In genomic region chr17:25875171-25876136, GRCm38 (mm10) we compare ENCODE assay signal across 8 mouse cellular contexts. TPM values are rescaled to one million over a fixed set of nuclear protein-coding genes. Genes with fewer than 3 reads are reported as not detected.
DNase-seq lines count a peak whose midpoint lies in the region; ATAC-seq and TF ChIP-seq lines count a peak whose summit lies in the region.

No protein-coding gene starts in this region.

- peak overlapping the region; percentile 75 for H3K27ac ChIP-seq in MEL (ENCODE audit: control insufficient read depth, low read depth, low read length)
- peak overlapping the region; percentile 93 for H3K27ac ChIP-seq in lung, embryonic 15.5 days
- peak overlapping the region; percentile 96 for H3K27ac ChIP-seq in olfactory bulb, adult 2 months (ENCODE audit: insufficient read depth, low read depth, low read length)

- no peak for TF ChIP-seq RAD21 in MEL (IDR thresholded peaks at IDR 0.05; ENCODE audit: low read depth, low read length)

- no peaks in the 10 kb centered on the region for H3K27me3 ChIP-seq in MEL (ENCODE audit: control insufficient read depth in 1 of 2, insufficient read depth in 2 of 2, low read length in 2 of 2)
- H3K27me3 ChIP-seq in lung, embryonic 15.5 days: no peaks in the 10 kb centered on the region

- H3K9ac ChIP-seq in MEL (ENCODE audit: control insufficient read depth, low read depth, low read length, poor library complexity, severe bottlenecking): peak overlapping the region; percentile 89
- peak overlapping the region; percentile 67 for H3K9ac ChIP-seq in lung, embryonic 15.5 days

- peak; percentile 64 to 84 for TF ChIP-seq POLR2A in MEL (IDR thresholded peaks at IDR 0.05; ENCODE audit: control insufficient read depth in 1 of 2, insufficient read depth in 1 of 2, low read depth in 1 of 2, low read length in 2 of 2, poor library complexity in 1 of 2)
- peak; percentile 84 for TF ChIP-seq POLR2A in olfactory bulb, adult 2 months (IDR thresholded peaks at IDR 0.05; ENCODE audit: insufficient read depth, low read depth, low read length)

- 1% methylated on average over 59 of the region's 59 CpGs for WGBS in lung, embryonic 15.5 days
- WGBS in olfactory bulb, adult 2 months: under 1% methylated on average over 59 of the region's 59 CpGs

- peaks cover 6% of the 10 kb centered on the region; the same call in 1 of the 2 replicates for H3K79me2 ChIP-seq in MEL (ENCODE audit: control insufficient read depth, insufficient read depth, low read length, poor library complexity)

- peaks cover 2 to 19% of the 10 kb centered on the region in 2 experiments; a peak in 3 of 4 replicates for H3K4me1 ChIP-seq in MEL (ENCODE audit: control insufficient read depth in 1 of 2, insufficient read depth in 2 of 2, low read length in 2 of 2)
- peaks cover 17% of the 10 kb centered on the region for H3K4me1 ChIP-seq in lung, embryonic 15.5 days
- peaks cover 30% of the 10 kb centered on the region for H3K4me1 ChIP-seq in olfactory bulb, adult 2 months (ENCODE audit: control insufficient read depth, insufficient read depth, low read length)

- DNase-seq in MEL (ENCODE audit: low read depth, low spot score): peak; percentile 89
- peak; percentile 89 for DNase-seq in cerebellum, adult 8-10 months
- peak; percentile 85 for DNase-seq in forelimb bud, embryonic 11.5 days (ENCODE audit: low read depth, low spot score)
- DNase-seq in layer of hippocampus, adult 9-10 months (ENCODE audit: low spot score): peak; percentile 86
- peak; percentile 70 to 77 for DNase-seq in thymus, adult 18-20 months

- no peak for TF ChIP-seq EP300 in MEL (IDR thresholded peaks at IDR 0.05; ENCODE audit: low read depth in 1 of 2, low read length in 2 of 2)

- H3K36me3 ChIP-seq in MEL (ENCODE audit: control insufficient read depth in 1 of 2, insufficient read depth in 2 of 2, low read length in 2 of 2): peaks cover 0 to 7% of the 10 kb centered on the region in 2 experiments; a peak in 2 of 4 replicates
- H3K36me3 ChIP-seq in lung, embryonic 15.5 days: peaks cover 15% of the 10 kb centered on the region; the same call in 1 of the 2 replicates

- H3K4me2 ChIP-seq in lung, embryonic 15.5 days: peak overlapping the region; percentile 85

- H3K9me3 ChIP-seq in MEL (replicated peaks; ENCODE audit: insufficient read depth, low read length): no peaks in the 10 kb centered on the region
- H3K9me3 ChIP-seq in lung, embryonic 15.5 days: no peaks in the 10 kb centered on the region

- H3K4me3 ChIP-seq in MEL (ENCODE audit: control insufficient read depth in 1 of 2, insufficient read depth in 1 of 2, low read depth in 2 of 2, low read length in 2 of 2): peak overlapping the region; percentile 82 to 87
- peak overlapping the region; percentile 77 for H3K4me3 ChIP-seq in lung, embryonic 15.5 days
- peak overlapping the region; percentile 87 for H3K4me3 ChIP-seq in olfactory bulb, adult 2 months (ENCODE audit: insufficient read depth, low read depth, low read length)

- TF ChIP-seq CTCF in MEL (IDR thresholded peaks at IDR 0.05 in 2 of 3, conservative IDR thresholded peaks at IDR 0.05 in 1 of 3; ENCODE audit: control insufficient read depth in 1 of 3, insufficient read depth in 1 of 3, low read depth in 2 of 3, low read length in 3 of 3, poor library complexity in 1 of 3, severe bottlenecking in 1 of 3): peak in 1 of 3 experiments; percentile 17; a peak in 2 of 6 replicates
- TF ChIP-seq CTCF in olfactory bulb, adult 2 months (IDR thresholded peaks at IDR 0.05; ENCODE audit: insufficient read depth, low read depth, low read length): peak; percentile 32; the same call in 1 of the 2 replicates

- ATAC-seq in hematopoietic stem cell, adult 5-6 weeks (replicated peaks in 1 of 2; ENCODE audit: insufficient read depth in 1 of 2, low FRiP score in 2 of 2, low TSS enrichment in 1 of 2, low read depth in 1 of 2, poor library complexity in 2 of 2, severe bottlenecking in 2 of 2): peak; percentile 65 to 77
- peak; percentile 92 for ATAC-seq in lung, embryonic 15.5 days (ENCODE audit: borderline replicate concordance, extremely low read depth, low FRiP score, low TSS enrichment)

TF ChIP-seq in MEL, 35 proteins besides CTCF, POLR2A, EP300 and RAD21 (continues in another document):
- TF ChIP-seq SIN3A (IDR thresholded peaks at IDR 0.05; ENCODE audit: low read length): peak; percentile 59
- no peak for TF ChIP-seq CHD1 (IDR thresholded peaks at IDR 0.05; ENCODE audit: low read depth, low read length)
- TF ChIP-seq MAZ (IDR thresholded peaks at IDR 0.05; ENCODE audit: low read depth, low read length): peak; percentile 59
- TF ChIP-seq NRF1 (IDR thresholded peaks at IDR 0.05; ENCODE audit: insufficient read depth, low read depth, low read length, poor library complexity, severe bottlenecking): peak; percentile 56
- peak; percentile 94 for TF ChIP-seq HCFC1 (IDR thresholded peaks at IDR 0.05; ENCODE audit: low read depth, low read length)
- 0 out of 2 replicates have a peak, but pooled peaks have one; percentile 26 for TF ChIP-seq TCF12 (IDR thresholded peaks at IDR 0.05; ENCODE audit: low read depth, low read length)
- no peak for TF ChIP-seq MYB (IDR thresholded peaks at IDR 0.05; ENCODE audit: low read depth, low read length)
- no peak for TF ChIP-seq SMC3 (IDR thresholded peaks at IDR 0.05; ENCODE audit: low read depth, low read length)
- no peak for TF ChIP-seq TAL1 (IDR thresholded peaks at IDR 0.05; ENCODE audit: low read length)
- TF ChIP-seq BHLHE40 (IDR thresholded peaks at IDR 0.05; ENCODE audit: borderline replicate concordance, low read depth, low read length): no peak
- no peak for TF ChIP-seq RCOR1 (IDR thresholded peaks at IDR 0.05; ENCODE audit: low read depth, low read length)
- TF ChIP-seq GABPA (IDR thresholded peaks at IDR 0.05; ENCODE audit: low read depth, low read length): no peak
- 0 out of 2 replicates have a peak, but pooled peaks have one; percentile 14 for TF ChIP-seq USF1 (IDR thresholded peaks at IDR 0.05; ENCODE audit: low read depth, low read length)
- TF ChIP-seq USF2 (IDR thresholded peaks at IDR 0.05; ENCODE audit: borderline replicate concordance in 1 of 2, insufficient read depth in 1 of 2, low read depth in 1 of 2, low read length in 2 of 2): no peak
- peak; percentile 72 for TF ChIP-seq KAT2A (conservative IDR thresholded peaks at IDR 0.05; ENCODE audit: low read depth, low read length)
- no peak for TF ChIP-seq MAFK (IDR thresholded peaks at IDR 0.05; ENCODE audit: borderline replicate concordance, low read depth, low read length)
- peak; percentile 40 for TF ChIP-seq MAX (IDR thresholded peaks at IDR 0.05; ENCODE audit: low read length)
- TF ChIP-seq TBP (IDR thresholded peaks at IDR 0.05; ENCODE audit: low read depth, low read length): peak; percentile 62; the same call in 1 of the 2 replicates
- TF ChIP-seq MXI1 (IDR thresholded peaks at IDR 0.05; ENCODE audit: low read depth, low read length): peak; percentile 65; the same call in 1 of the 2 replicates
- TF ChIP-seq ZMIZ1 (IDR thresholded peaks at IDR 0.05; ENCODE audit: low read depth, low read length): peak; percentile 53; the same call in 1 of the 2 replicates
- TF ChIP-seq POLR2AphosphoS2 (IDR thresholded peaks at IDR 0.05; ENCODE audit: low read length): 0 out of 2 replicates have a peak, but pooled peaks have one; percentile 53

RNA-seq across cellular contexts. Expression of gene Mettl26, which starts 0.6 kb away (rescaled TPM):
- total RNA-seq in MEL (2012; rRNA removed): 31.7 and 33.6 TPM in 2 replicates
- 10 to 100 TPM in 1 of 2 experiments, not detected in 1; 50.6 TPM for polyA plus RNA-seq in MEL (2012; ENCODE audit: insufficient read depth in 1 of 2, insufficient read length in 2 of 2, low read depth in 1 of 2, low replicate concordance in 2 of 2, missing spikeins in 1 of 2)
- 20.1 and 35.2 TPM in 2 replicates for total RNA-seq in hematopoietic stem cell, adult 5-6 weeks (2017)
- 51.4 and 53.5 TPM in 2 replicates for polyA plus RNA-seq in lung, embryonic 15.5 days (2015; fragmentation: Nextera tagmentation; extraction: Ambion mirVana)
- not detected in 2 replicates for polyA plus RNA-seq in olfactory bulb, adult 2 months (2012; ENCODE audit: insufficient read depth, insufficient read length, low replicate concordance, missing spikeins)

RNA-seq across cellular contexts. Expression of gene Wfikkn1, which starts 5.2 kb away (rescaled TPM):
- 0.13 and 0.19 TPM in 2 replicates for total RNA-seq in MEL (2012; rRNA removed)
- under 1 TPM in 1 of 2 experiments, not detected in 1; 0.53 TPM for polyA plus RNA-seq in MEL (2012; ENCODE audit: insufficient read depth in 1 of 2, insufficient read length in 2 of 2, low read depth in 1 of 2, low replicate concordance in 2 of 2, missing spikeins in 1 of 2)
- 0.79 and 1.1 TPM in 2 replicates for total RNA-seq in hematopoietic stem cell, adult 5-6 weeks (2017)
- polyA plus RNA-seq in lung, embryonic 15.5 days (2015; fragmentation: Nextera tagmentation; extraction: Ambion mirVana): 0.35 and 0.40 TPM in 2 replicates
- not detected in 2 replicates for polyA plus RNA-seq in olfactory bulb, adult 2 months (2012; ENCODE audit: insufficient read depth, insufficient read length, low replicate concordance, missing spikeins)

RNA-seq across cellular contexts. Expression of gene Mcrip2, which starts 6.9 kb away (rescaled TPM):
- total RNA-seq in MEL (2012; rRNA removed): 73.9 and 88.9 TPM in 2 replicates
- polyA plus RNA-seq in MEL (2012; ENCODE audit: insufficient read depth in 1 of 2, insufficient read length in 2 of 2, low read depth in 1 of 2, low replicate concordance in 2 of 2, missing spikeins in 1 of 2): 100 to 1,000 TPM; 107 to 281 TPM
- total RNA-seq in hematopoietic stem cell, adult 5-6 weeks (2017): 7.3 and 13.5 TPM in 2 replicates
- polyA plus RNA-seq in lung, embryonic 15.5 days (2015; fragmentation: Nextera tagmentation; extraction: Ambion mirVana): 18.1 and 21.7 TPM in 2 replicates
- not detected in 2 replicates for polyA plus RNA-seq in olfactory bulb, adult 2 months (2012; ENCODE audit: insufficient read depth, insufficient read length, low replicate concordance, missing spikeins)

RNA-seq across cellular contexts. Expression of gene Wdr90, which starts 14.2 kb away (rescaled TPM):
- total RNA-seq in MEL (2012; rRNA removed): 22.5 and 23.7 TPM in 2 replicates
- 10 to 100 TPM in 1 of 2 experiments, not detected in 1; 44.5 TPM for polyA plus RNA-seq in MEL (2012; ENCODE audit: insufficient read depth in 1 of 2, insufficient read length in 2 of 2, low read depth in 1 of 2, low replicate concordance in 2 of 2, missing spikeins in 1 of 2)
- total RNA-seq in hematopoietic stem cell, adult 5-6 weeks (2017): 13.0 and 13.6 TPM in 2 replicates
- 32.2 and 32.8 TPM in 2 replicates for polyA plus RNA-seq in lung, embryonic 15.5 days (2015; fragmentation: Nextera tagmentation; extraction: Ambion mirVana)
- polyA plus RNA-seq in olfactory bulb, adult 2 months (2012; ENCODE audit: insufficient read depth, insufficient read length, low replicate concordance, missing spikeins): not detected in 2 replicates

RNA-seq across cellular contexts. Expression of gene Rhot2, which starts 30.8 kb away (rescaled TPM):
- 24.9 and 29.1 TPM in 2 replicates for total RNA-seq in MEL (2012; rRNA removed)
- polyA plus RNA-seq in MEL (2012; ENCODE audit: insufficient read depth in 1 of 2, insufficient read length in 2 of 2, low read depth in 1 of 2, low replicate concordance in 2 of 2, missing spikeins in 1 of 2): 10 to 100 TPM in 1 of 2 experiments, not detected in 1; 54.5 TPM
- 24.6 and 27.1 TPM in 2 replicates for total RNA-seq in hematopoietic stem cell, adult 5-6 weeks (2017)
- polyA plus RNA-seq in lung, embryonic 15.5 days (2015; fragmentation: Nextera tagmentation; extraction: Ambion mirVana): 20.1 and 20.6 TPM in 2 replicates
- polyA plus RNA-seq in olfactory bulb, adult 2 months (2012; ENCODE audit: insufficient read depth, insufficient read length, low replicate concordance, missing spikeins): not detected in 2 replicates

Comparison
In these comparisons a context has a peak if more than half of its experiments do, and no peak if none do; other contexts are left out.
1. Peak in every context shown above with its lines: DNase-seq, ATAC-seq, H3K4me3 ChIP-seq and H3K27ac ChIP-seq.
2. RNA of gene Mcrip2, which starts 6.9 kb away (polyA plus RNA-seq): 107 to 281 TPM in MEL and 18.1 to 21.7 TPM in lung, embryonic 15.5 days; not detected in olfactory bulb, adult 2 months; every median in the first group is over 10 times any median in the second.